Mouse (Mus musculus): Measurements from ENCODE around the gene Cfap73.

- no peak for TF ChIP-seq CTCF (IDR thresholded peaks at IDR 0.05; ENCODE audit: borderline replicate concordance, control insufficient read depth, extremely low read depth, insufficient read depth, low read length, poor library complexity)
- no peak for TF ChIP-seq POLR2A (IDR thresholded peaks at IDR 0.05; ENCODE audit: control insufficient read depth, extremely low read depth, insufficient read depth, low read length, poor library complexity)
Observed at GRCm38 (mm10) chr5:120592141-120592540, 41.9 kb downstream of the Cfap73 start.
